Mouse (Mus musculus) common myeloid progenitor, adult 5-6 weeks (primary cell): ENCODE measurements around the gene Alas2. TPM values are rescaled to one million over a fixed set of nuclear protein-coding genes. Genes with fewer than 3 reads are reported as not detected.

Experiments used
- ATAC-seq: replicated peaks from 2 replicates; pipeline ENCODE4 v1.8.0; 2016; ENCODE audit warnings: low read depth, mild to moderate bottlenecking, moderate TSS enrichment, inconsistent platforms; ENCODE audit not compliant: poor library complexity, severe bottlenecking
- total RNA-seq: library from RNA; stranded (forward); fragments of 200-1000, 187-1606 nt; gene quantifications from 2 replicates; pipeline ENCODE4 v1.2.3, GENCODE M21; 2017

Alas2 gene
- total RNA-seq, 1 experiment from 2014 or later: 0.91 TPM

GRCm38 (mm10) chrX:150598882-150599281, 51.7 kb downstream of the Alas2 start:
- no peak for ATAC-seq

Other genes with a start within 250 kb of the Alas2 start
- 9.4 and 22.2 TPM in 2 replicates for gene Tmem29, start 88.2 kb upstream of the Alas2 start, total RNA-seq
- 3.6 and 5.5 TPM in 2 replicates for gene Pfkfb1, start 40.9 kb downstream of the Alas2 start, total RNA-seq
- 5.1 and 8.3 TPM in 2 replicates for gene Apex2, start 42.5 kb downstream of the Alas2 start, total RNA-seq
- gene Tro, start 110.2 kb downstream of the Alas2 start, total RNA-seq: 0.10 TPM in 1 of 2 replicates, not detected in the other